Mouse (Mus musculus) urinary bladder, adult 18-20 months (tissue): ENCODE measurements around the gene Tbxas1.

Experiments
- DNase-seq, 2 experiments: peaks; one replicate each; pipeline ENCODE4 v3.0.0; 2022; ENCODE audit warnings: low spot score in 2 of 2, mixed read lengths in 2 of 2

Gene Tbxas1

DNA sequence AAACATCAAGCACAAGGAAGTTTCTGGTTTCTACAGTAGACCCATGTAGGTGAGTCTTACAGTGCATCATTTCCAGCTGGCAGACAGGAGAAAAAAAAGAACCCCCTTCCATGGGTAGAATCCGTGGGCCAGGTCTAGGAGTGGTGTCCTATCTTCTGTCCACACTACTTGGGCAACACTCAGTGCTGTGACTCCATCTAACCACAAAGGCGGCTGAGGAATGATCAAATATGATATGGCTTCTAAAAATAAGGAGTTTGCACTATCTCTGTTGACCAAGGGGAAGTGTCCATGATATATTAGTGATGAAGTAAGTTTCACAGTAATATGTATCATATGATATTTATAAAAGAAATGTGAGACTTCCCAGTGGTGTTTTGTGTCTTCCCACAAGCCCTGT lies 16.8 kb downstream of the Tbxas1 start:
- DNase-seq, result no peak

DNA sequence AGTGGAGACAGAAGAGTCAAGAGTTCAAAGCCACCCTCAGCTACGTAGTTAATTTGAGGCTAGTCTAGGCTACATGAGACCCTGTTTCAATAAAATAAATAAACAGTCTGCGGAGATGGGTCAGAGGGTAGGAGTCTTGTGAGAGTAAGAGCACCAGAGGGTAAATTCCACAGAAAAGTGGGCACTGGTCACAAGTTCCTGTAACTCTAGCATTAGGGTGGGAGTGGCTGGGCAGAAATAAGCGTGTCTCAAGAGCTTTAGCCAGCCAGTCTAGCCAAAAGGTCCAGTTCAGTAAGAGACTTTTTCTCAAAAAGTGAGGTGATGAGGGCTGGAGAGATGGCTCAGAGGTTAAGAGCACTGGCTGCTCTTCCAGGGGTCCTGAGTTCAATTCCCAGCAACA lies 18.4 kb downstream of the Tbxas1 start:
- DNase-seq, result no peak

DNA sequence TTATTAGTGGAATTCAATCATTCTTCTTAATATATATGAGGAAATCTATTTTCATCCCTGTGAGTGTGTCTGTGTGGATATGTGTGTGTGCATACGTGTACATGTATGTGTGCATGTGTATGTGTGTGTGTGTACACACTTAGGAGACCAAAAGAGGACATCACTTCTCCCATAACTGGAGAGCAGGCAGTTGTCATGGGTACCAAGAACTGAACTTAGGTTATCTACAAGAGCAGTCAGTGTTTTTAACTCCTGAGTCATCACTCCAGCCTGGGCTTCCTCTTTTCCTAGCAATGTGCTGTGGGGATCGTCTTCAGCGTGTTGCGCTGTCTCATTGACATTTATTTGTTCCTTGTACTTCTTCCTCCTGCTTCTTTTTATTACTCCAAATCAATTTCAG lies 24.9 kb downstream of the Tbxas1 start:
- no peak for DNase-seq

DNA sequence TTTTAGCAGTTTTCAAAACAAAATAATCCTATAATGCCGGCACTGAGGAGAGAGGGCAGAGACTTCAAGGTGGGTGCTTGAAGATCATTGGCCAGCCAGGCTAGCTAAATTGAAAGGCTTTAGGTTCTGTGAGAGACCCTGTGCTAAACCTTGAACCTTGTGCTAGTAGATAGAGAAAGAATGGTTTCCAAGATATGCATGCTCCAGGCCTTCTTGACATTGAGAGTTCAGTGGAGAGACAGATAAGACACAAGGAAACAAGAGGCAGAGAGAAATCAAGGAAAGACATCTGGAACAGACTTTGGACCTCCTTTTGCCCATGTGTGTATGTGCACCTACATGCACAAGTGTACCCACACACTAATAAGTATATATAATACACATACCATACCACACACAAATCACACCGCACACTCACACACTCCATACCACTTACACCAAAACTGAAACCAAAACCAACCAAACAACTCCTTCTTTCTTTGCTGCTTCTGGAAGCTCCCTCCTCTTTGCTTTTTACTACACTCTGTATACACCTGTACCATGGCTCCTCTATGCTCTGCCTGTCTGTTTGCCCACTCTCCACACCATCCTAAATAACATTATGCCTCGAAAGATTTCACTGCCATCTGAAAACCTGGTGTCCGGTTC lies 25.4 kb downstream of the Tbxas1 start:
- no peak for DNase-seq

DNA sequence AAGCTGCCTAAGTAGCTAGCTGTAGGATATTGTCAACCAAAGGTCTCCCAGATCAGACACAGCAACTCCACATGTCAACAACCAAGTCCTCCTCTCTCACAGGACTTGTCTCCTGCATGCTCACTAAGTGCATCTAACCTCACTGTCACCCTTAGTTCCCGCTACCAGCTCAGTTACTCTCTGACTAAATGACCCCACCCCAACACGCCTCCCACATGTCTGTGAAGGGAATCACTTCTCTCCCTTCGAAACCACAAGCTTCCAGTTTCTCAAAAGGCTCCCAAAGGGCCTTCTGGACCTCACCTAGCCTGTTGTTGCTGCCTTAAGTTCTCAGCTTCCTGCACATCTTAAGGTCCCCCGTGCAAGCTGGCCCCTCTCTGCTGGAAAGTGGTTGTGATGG lies 25.9 kb downstream of the Tbxas1 start:
- DNase-seq, result no peak

DNA sequence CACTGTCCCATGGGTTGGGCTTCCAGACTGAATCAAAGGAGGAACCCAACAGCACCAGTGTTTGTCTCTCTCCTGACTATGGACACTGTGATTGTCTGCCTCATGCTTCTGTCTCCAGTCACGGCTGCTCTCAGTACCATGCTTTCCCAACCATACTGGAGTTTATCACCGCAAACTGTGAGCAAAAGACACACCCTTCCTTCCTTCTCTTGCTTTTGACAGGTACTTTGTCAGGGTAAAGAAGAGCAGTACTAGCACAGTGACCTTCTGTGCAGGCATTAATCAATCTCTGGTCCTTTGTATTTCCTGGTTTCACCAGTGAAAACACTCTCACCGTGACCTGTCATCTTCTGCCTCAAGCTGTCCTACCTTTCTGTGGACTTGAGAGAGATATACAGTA lies 26.4 kb downstream of the Tbxas1 start:
- no peak for DNase-seq

DNA sequence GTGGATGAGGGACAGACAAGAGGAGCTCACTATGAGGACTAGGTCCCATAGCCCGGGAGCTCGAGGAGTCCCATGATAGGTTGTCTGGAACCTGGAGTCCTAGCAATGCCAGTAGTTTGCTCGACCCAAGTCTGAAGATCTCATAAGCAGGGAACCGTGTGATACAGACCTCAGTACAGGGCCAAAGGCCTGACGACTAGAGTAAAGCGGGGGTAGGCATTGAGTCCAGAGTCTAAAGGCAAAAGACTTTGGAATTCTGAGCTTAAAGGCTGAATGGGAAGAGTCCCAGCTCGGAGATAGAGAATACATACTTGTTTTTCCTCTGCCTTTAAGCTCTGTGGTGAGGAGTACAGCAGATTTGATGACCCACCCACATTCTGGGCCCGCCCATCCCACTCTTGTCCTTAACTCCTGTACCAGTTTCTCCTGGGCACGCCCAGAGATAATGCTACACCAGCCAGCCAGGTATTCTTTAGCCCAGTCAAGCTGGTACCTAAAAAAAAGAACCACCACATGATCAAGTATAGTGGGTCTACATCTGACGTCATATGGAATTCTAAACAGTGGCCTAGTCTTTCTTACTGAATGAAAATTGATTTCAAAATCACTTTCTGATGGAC lies 27.7 kb downstream of the Tbxas1 start:
- no peak for DNase-seq

DNA sequence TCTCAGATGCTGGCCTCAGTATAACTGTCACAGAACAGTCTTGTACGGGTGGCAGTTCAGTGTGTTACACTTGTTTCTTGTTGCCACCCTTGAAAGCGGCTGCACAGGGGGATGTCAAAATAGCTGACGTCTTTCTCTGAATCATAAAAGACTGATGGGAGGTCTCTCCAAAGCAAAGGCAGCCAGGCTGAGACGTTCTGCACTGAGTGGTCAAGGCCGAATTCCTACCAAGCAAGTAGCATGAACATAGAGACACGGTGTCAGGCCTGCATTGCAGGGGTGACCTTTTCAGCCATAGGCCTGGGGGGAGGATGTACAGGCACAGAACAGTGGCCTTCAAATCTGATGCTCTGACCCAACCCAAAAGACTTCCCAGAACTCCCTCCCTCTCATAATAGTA lies 30.8 kb downstream of the Tbxas1 start:
- no peak for DNase-seq

DNA sequence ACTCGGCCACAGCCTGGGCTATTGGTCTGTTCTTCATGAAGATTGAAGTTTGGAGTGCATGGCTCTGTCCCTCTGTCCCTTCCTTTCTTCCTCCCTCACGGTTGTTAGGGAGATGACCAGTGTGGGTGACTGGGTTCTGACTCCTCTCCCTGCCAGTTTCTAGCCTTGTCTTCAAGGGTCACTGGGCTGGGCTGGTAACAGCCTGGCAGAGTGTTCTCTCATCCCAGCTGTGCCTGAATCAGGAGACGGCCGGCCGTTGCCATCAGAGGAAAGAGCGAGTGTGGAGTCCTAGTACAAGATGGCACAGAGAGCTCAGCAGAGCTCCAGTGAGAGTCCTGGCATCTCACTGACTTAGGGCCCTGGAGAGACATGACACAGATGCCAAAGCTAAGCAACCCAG lies 33.2 kb downstream of the Tbxas1 start:
- DNase-seq, result no peak

DNA sequence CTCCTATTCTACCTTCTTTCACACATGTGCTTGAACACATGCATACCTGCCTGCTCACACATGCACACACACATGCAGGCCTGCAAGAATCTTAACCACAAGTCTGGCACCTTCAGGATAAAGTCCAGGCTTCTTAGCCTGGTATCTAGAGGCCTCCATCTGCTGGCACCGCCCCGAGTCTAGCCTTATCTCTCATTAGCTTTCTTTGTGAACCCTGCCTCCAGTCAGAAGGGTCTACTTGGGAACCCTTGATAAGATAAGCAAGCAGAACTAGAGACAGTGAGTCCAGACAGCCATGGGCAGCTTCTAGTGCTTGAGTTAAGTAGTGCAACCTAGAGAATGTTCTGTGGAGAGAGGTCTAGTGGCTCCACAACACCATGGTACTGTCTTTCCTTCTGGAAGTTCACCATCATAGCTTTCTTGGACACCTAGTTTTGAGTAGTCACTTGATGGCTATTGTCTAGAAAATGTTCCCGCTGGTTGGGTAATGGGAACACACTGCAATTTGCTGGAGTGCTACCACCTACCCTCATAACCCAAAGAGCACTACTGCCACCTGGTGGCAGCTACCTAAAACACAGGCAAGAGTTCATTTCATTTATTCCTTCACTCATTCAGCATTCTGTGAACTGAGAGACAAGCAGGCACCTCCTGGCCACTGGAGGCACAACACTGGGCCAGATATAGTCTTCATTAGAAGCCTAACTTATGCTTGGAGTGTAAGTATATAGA lies 35.8 kb downstream of the Tbxas1 start:
- peak; percentile 24 to 47 for DNase-seq

DNA sequence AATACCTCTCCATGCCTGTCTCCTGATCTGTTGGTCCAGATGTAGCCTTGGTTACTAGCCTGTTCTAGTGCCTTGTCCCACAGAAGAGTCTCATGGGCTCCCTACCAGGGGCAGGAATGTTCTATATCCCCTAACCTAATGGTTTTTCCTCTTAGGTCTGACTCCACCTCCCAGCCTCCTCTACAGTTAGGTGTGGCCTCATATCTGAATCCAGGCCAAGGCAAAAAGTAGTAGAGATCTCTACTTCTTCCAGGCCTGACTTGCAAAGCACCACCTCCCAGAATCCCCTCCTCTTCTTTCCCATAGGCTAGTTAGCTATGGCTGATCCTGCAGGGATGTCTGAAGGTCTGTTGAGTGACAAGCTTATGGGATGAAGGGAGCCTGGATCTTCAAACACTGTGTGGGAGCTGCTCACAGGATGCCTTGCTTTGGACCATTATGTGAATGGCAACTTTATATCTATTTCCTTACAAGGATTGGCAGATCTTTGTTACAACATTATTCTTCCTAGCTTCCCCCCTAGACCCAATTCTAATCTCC lies 37.0 kb downstream of the Tbxas1 start:
- DNase-seq, result no peak

DNA sequence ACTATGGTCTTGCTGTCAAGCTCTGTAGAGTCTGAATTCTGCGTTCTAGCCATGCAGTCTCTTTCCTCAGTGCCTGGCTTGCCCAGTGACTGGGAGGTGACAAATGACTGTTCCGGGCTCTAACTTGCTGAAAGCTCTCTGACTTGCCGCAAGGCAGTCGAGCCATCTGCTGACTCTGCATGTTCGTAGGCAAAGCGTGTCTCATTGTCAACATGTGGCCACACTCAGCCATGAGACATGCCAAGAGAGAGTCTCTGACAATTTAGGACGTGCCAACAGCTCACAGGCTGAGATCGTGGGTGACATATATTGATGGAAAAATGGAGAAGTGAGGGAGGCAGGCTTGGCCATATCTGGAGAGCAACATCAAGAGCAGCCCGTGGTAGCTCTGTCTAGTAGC lies 37.6 kb downstream of the Tbxas1 start:
- no peak for DNase-seq

DNA sequence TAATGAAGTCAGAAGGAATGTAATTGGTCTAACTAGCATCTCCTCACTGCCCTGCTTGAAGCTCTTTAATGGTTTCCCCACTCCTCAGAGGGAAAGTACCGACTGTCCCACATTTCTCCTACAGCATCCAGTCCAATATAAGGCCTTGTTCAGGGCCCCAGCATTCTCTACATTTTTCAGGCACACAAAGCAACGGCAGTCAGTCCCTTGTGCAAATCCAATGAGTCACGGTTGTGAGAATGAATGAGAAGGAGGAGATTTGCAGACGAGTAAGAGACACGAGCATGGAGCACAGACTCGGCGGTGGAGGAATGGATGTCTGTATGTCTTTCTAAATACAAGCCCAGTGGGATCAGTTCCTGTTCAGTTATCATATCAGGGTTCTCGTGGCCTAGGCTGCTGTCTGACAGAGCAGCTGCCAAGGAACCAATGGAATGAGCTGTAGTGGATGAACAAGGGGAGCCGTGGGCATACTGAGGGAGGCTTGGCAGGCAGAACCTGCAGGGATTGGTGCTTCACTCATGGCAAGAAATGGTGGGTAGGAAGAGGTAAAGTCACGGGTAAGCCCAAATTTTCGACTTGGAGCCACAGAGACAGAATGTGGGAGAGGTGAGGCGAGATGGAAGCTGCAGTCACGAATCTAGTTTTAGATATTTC lies 38.3 kb downstream of the Tbxas1 start:
- DNase-seq, result no peak

DNA sequence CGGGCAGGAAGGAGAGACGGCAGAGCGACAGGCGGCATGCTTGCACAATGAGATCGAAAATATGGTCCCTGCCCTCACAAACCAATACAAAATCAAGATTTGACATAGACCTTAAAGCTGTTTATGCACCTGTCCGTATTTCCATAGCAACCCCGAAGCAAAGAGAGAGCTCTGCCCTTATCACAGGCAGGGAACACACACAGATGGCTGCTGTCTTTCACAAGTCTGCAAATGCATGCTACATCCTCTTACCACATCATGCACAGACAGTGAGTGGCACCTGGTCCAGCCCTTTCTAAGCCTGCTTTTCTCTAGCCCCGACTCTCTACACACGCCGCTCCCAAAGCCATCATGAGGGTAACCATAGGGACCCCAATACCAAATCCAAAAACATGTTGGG lies 39.0 kb downstream of the Tbxas1 start:
- no peak for DNase-seq

DNA sequence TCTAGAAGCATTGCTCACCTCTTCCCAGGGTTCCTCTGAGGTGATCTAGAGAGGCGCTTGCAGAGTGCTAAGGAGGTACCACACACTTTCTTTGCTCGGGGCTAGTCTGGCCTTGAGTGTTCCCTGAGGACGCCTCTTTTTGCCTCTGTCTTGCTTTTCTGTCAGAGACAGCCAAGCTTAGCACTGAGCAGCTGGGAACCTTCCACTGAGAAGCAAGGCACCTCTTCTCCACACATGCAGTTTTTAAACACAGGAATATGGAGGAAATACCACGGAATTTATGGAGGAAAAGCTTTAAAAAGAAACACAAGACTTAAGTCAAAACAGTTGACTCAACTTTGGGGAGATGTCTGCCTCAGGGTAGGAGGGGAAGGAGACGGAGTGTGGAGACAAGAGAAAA lies 40.6 kb downstream of the Tbxas1 start:
- no peak for DNase-seq

DNA sequence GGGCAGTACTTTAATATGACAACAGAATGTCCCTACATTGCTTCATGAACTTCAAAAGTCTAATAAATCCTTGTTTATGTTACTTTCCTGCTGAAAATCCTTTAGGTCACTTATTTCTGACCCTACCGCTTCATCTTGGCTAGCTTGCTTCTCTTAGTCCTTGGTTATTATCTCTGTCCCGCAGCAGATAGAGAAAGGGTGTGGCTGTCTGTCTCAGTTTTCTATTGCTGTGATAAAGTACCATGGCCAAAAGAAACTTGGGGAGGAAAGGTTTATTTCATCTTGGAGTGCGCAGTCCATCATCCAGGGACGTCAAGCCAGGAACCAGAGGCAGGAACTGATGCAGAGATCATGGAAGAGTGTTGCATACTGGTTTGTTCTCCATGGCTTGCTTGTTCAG lies 41.4 kb downstream of the Tbxas1 start:
- DNase-seq, result no peak

DNA sequence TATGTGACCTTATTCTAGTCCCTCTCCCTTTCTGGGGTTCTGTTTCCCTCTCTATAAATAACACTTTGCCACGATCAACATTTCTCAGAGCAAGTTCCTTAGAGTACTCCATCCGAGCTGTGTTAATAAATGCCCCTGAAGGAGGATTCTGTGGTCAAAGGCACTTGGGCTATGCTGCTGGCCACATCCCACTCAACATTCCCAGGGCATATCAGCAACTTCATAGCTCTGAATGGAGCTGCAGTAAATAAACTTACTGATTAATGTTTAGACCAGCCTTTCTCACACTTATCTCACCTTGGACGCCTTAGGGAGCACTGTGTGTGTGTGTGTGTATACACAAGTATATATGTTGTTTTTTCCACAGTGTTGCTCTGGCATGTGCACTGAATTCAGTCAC lies 42.2 kb downstream of the Tbxas1 start:
- DNase-seq, result no peak

DNA sequence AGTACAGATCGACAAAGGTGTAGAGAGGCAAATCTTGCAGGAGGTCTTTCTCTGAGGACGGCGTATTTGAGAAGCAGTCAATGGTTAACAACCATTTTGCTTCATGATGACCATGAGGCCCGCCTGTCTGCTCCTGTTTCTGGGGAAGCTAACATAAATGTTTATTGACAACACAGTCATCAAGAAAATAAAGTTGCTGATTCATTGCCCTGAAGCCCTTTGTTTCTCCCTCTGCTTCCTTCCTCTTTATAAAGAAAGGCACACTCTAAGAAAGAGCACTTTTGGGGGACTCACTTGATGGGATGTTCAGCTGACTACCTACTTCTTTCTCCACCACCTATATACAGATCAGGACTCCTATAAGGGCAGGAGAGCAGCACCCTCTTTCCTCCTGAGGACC lies 43.5 kb downstream of the Tbxas1 start:
- DNase-seq, result no peak

DNA sequence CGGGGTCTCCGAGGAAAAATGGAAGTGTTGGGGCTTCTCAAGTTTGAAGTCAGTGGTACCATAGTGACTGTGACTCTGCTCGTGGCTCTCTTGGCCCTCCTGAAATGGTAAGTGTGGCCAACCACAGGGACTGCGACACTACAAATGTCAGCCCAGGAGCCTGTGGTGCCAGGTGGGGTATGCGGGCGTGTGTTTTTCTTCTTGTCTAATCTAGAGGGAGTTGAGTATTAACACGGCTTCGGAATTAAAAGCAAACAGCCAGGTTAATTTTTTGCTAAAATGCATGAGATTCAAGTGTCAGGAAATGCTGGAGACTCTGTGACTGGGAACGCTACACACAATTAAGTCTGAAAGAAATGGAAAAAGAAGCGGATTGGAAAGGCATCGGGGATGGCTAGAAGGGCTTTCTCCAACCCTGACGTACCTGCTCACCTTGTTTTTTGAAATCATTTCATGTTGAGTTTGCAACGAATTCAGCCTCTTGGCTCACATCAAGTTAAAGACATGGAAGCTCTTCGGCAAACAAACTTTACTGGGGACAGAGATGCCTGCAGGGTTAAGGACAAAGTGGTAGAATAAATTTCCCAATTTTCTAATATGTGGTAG lies 44.0 kb downstream of the Tbxas1 start:
- DNase-seq, result no peak

DNA sequence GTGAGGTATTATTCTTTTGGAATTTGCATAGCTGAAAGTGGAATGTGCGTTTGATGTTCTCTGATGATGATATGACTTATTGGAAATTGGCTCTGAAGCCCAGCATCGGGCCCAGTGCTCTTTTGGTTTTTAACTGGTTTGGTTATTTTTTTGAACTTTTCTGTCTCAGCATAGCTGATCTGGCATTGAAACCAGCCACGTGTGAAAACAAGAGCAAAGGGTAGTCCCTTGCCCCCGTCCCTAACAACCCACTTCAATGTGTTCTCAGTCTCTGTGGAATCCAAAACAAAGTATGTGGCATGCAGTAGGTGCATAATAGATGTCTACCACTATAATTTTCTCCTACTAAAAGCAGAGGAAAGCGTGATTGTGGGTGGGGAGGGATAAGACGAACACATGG lies 44.9 kb downstream of the Tbxas1 start:
- no peak for DNase-seq

DNA sequence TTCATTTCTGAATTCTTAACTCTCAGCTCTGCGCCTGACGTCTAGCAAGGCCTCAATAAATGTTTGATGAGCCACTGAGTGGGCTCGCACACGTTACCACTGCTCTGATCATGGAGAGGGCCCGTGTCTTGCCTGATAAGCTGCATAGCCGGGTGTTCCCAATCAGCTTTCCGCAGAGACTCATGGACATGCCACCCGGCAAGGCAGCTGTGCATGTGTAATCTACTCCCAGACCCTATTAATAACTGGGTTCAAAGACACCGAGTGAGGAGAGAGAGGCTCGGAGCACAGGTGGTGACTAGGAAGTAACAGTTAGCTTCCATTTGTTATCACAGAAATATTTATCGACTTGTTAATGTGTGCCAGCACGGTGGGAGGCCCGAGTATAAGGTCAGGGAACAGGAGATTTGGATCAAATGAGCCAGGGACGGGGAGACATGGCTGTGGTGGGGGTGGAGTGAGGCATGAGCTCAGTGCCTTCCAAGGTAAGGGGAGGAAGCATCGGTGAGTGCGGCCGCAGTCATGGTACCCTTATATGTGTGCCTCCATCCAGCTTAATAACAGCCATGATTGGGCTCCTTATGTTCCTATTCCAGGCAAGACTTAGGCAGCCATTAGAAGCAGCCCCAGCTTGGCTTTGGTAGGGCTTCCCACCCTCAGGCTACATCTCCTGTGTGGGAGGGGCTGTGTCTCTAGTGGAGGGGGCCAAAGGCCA lies 46.0 kb downstream of the Tbxas1 start:
- no peak for DNase-seq

DNA sequence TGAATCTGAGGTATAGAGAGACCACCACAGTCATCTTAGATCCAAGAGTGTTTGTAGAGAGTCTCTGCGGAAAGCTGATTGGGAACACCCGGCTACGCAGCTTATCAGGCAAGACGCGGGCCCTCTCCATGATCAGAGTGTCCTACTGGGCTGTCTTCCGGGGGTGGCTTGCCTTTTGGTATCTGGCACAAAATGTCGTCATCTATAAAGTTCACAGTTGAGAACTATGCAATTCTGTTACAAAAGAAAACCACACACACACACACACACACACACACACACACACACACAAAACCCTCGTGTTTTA lies 46.6 kb downstream of the Tbxas1 start:
- DNase-seq, result no peak
